Comparison of ENCODE assay signal across 8 mouse cellular contexts in genomic region chr3:41081474-41082301, GRCm38 (mm10). TPM values are rescaled to one million over a fixed set of nuclear protein-coding genes. Genes with fewer than 3 reads are reported as not detected.
DNase-seq lines count a peak whose midpoint lies in the region; ATAC-seq and TF ChIP-seq lines count a peak whose summit lies in the region.

No protein-coding gene starts in this region.

- ATAC-seq in forebrain, postnatal 0 days = no peak
- no peak for ATAC-seq in lung, embryonic 15.5 days (ENCODE audit: borderline replicate concordance, extremely low read depth, low FRiP score, low TSS enrichment)

- DNase-seq in gastrocnemius, adult 2 months = no peak
- no peak for DNase-seq in gastrocnemius, adult 8-10 months (ENCODE audit: low spot score in 2 of 2)
- DNase-seq in forebrain, postnatal 0 days = peak; percentile 22
- DNase-seq in kidney, adult 11 months = peak; percentile 29
- peak; percentile 45 to 56 for DNase-seq in spleen, postnatal 10 days (ENCODE audit: low spot score in 2 of 2)
- DNase-seq in frontal cortex, postnatal 36 days (ENCODE audit: low spot score in 2 of 2) = no peak

- peaks cover 14% of the 10 kb centered on the region for H3K4me1 ChIP-seq in bone marrow macrophage, adult 2 months (ENCODE audit: control insufficient read depth, insufficient read depth, low read length)
- peaks cover 12% of the 10 kb centered on the region; the same call in 1 of the 2 replicates for H3K4me1 ChIP-seq in forebrain, postnatal 0 days (ENCODE audit: insufficient read depth)
- peaks cover 16% of the 10 kb centered on the region for H3K4me1 ChIP-seq in lung, embryonic 15.5 days

- no peaks in the 10 kb centered on the region for H3K36me3 ChIP-seq in forebrain, postnatal 0 days (ENCODE audit: insufficient read depth)
- H3K36me3 ChIP-seq in lung, embryonic 15.5 days = no peaks in the 10 kb centered on the region

- TF ChIP-seq CTCF in gastrocnemius, adult 2 months (IDR thresholded peaks at IDR 0.05) = no peak
- no peak for TF ChIP-seq CTCF in bone marrow macrophage, adult 2 months (IDR thresholded peaks at IDR 0.05; ENCODE audit: low read depth, low read length)
- no peak for TF ChIP-seq CTCF in forebrain, postnatal 0 days (IDR thresholded peaks at IDR 0.05; ENCODE audit: low read depth)

- no peaks in the 10 kb centered on the region for H3K27me3 ChIP-seq in forebrain, postnatal 0 days (ENCODE audit: insufficient read depth, low read length)
- no peaks in the 10 kb centered on the region for H3K27me3 ChIP-seq in lung, embryonic 15.5 days

- H3K4me3 ChIP-seq in gastrocnemius, adult 2 months = peak overlapping the region; percentile 80
- H3K4me3 ChIP-seq in bone marrow macrophage, adult 2 months (ENCODE audit: insufficient read depth, low read length) = peak overlapping the region; percentile 96
- H3K4me3 ChIP-seq in forebrain, postnatal 0 days (ENCODE audit: low read depth, low read length) = peak overlapping the region; percentile 81
- H3K4me3 ChIP-seq in lung, embryonic 15.5 days = peak overlapping the region; percentile 96

- peak overlapping the region; percentile 73 for H3K4me2 ChIP-seq in forebrain, postnatal 0 days (ENCODE audit: low read depth)
- H3K4me2 ChIP-seq in lung, embryonic 15.5 days = peak overlapping the region; percentile 82

- H3K9ac ChIP-seq in forebrain, postnatal 0 days = peak overlapping the region; percentile 72
- peak overlapping the region; percentile 79 for H3K9ac ChIP-seq in lung, embryonic 15.5 days

- intact Hi-C loops in gastrocnemius, adult 2 months (cut with DNase I) = loop anchor here (5.0 kb wide), 1 partner anchor 511 kb away; no protein-coding TSS in a partner anchor

- WGBS in forebrain, postnatal 0 days = 4% methylated on average over 23 of the region's 23 CpGs
- under 1% methylated on average over 23 of the region's 23 CpGs for WGBS in lung, embryonic 15.5 days

- peak overlapping the region; percentile 91 for H3K27ac ChIP-seq in gastrocnemius, adult 2 months
- peak overlapping the region; percentile 14 for H3K27ac ChIP-seq in bone marrow macrophage, adult 2 months (ENCODE audit: insufficient read depth, low read depth, low read length)
- no peak overlapping the region; the same call in 1 of the 2 replicates for H3K27ac ChIP-seq in forebrain, postnatal 0 days (ENCODE audit: low read depth, low read length)
- peak overlapping the region; percentile 77 for H3K27ac ChIP-seq in lung, embryonic 15.5 days

- TF ChIP-seq POLR2A in bone marrow macrophage, adult 2 months (IDR thresholded peaks at IDR 0.05; ENCODE audit: borderline replicate concordance, low read depth, low read length) = no peak

- H3K9me3 ChIP-seq in forebrain, postnatal 0 days (ENCODE audit: low read length) = no peaks in the 10 kb centered on the region
- no peaks in the 10 kb centered on the region for H3K9me3 ChIP-seq in lung, embryonic 15.5 days

RNA-seq across cellular contexts. Expression of gene Pgrmc2, which starts 1.2 kb away (rescaled TPM):
- total RNA-seq in gastrocnemius, adult 2 months (2021) = 10 to 100 TPM; 18.1 to 20.4 TPM
- total RNA-seq in gastrocnemius, adult 8-10 months (2022) = 10 to 100 TPM; 21.8 to 23.5 (median 22.6) TPM
- 40.2 and 42.7 TPM in 2 replicates for polyA plus RNA-seq in bone marrow macrophage, adult 2 months (2012; ENCODE audit: insufficient read depth, insufficient read length, missing spikeins)
- total RNA-seq in forebrain, postnatal 0 days (2014; rRNA removed) = 36.6 and 39.1 TPM in 2 replicates
- 25.2 and 30.3 TPM in 2 replicates for polyA plus RNA-seq in forebrain, postnatal 0 days (2015; fragmentation: Nextera tagmentation; extraction: Ambion mirVana)
- polyA plus RNA-seq in lung, embryonic 15.5 days (2015; fragmentation: Nextera tagmentation; extraction: Ambion mirVana) = 31.1 and 33.9 TPM in 2 replicates

Comparison
In these comparisons a context has a peak if more than half of its experiments do, and no peak if none do; other contexts are left out.
1. DNase-seq: peak in forebrain, postnatal 0 days (single experiment), kidney, adult 11 months (single experiment) and spleen, postnatal 10 days (2 of 2); none in gastrocnemius, adult 2 months (single experiment), gastrocnemius, adult 8-10 months (0 of 2) and frontal cortex, postnatal 36 days (0 of 2).
2. Peak in every context shown above with its lines, with median percentiles within 50 percentile points of each other: H3K4me3 ChIP-seq.